Mouse (Mus musculus) lung, postnatal 10 days (tissue): ENCODE data around the gene Hmbs.
A peak's percentile ranks its signal among the peaks of the same experiment; 100 is the strongest.
"Not testable (repeated sequence)": the region's sequence is repeated elsewhere in the genome, so short reads cannot be mapped to it uniquely, and the experiment has no call there.

ENCODE experiments used
- DNase-seq: peaks from one replicate; pipeline ENCODE4 v3.0.0; 2021

Gene Hmbs

GRCm38 (mm10) chr9:44343290-44343689 lies 738 bp downstream of the Hmbs start:
- no peak for DNase-seq

- DNase-seq, result no peak
Observed at GRCm38 (mm10) chr9:44342605-44343004, 1.4 kb downstream of the Hmbs start.

GRCm38 (mm10) chr9:44342173-44342572 lies 1.9 kb downstream of the Hmbs start:
- DNase-seq, result no peak

- DNase-seq, result no peak
Observed at GRCm38 (mm10) chr9:44341487-44341886, 2.5 kb downstream of the Hmbs start.

GRCm38 (mm10) chr9:44338574-44338973 lies 5.5 kb downstream of the Hmbs start:
- no peak for DNase-seq

GRCm38 (mm10) chr9:44337436-44338169 lies 6.4 kb downstream of the Hmbs start:
- DNase-seq, result no peak

GRCm38 (mm10) chr9:44336964-44337363 lies 7.1 kb downstream of the Hmbs start:
- no peak for DNase-seq

GRCm38 (mm10) chr9:44336513-44336912 lies 7.5 kb downstream of the Hmbs start:
- not testable (repeated sequence) for DNase-seq

GRCm38 (mm10) chr9:44336093-44336406 lies 8.0 kb downstream of the Hmbs start:
- no peak for DNase-seq

GRCm38 (mm10) chr9:44335331-44336092 lies 8.5 kb downstream of the Hmbs start:
- DNase-seq, result no peak

GRCm38 (mm10) chr9:44334396-44335330 lies 9.4 kb downstream of the Hmbs start, which contains the start of gene H2afx:
Gene H2afx, plus strand, starts transcription at chr9:44334694.
- DNase-seq, result peak; percentile 99

- no peak for DNase-seq
Observed at GRCm38 (mm10) chr9:44332918-44333638, 10.9 kb downstream of the Hmbs start.

GRCm38 (mm10) chr9:44330736-44331135 lies 13.3 kb downstream of the Hmbs start:
- no peak for DNase-seq

- DNase-seq, result no peak
Observed at GRCm38 (mm10) chr9:44327926-44328325, 16.1 kb downstream of the Hmbs start.

GRCm38 (mm10) chr9:44327064-44327711 lies 16.8 kb downstream of the Hmbs start:
- DNase-seq, result peak; percentile 63

- DNase-seq, result peak; percentile 91
Observed at GRCm38 (mm10) chr9:44326371-44327063, 17.5 kb downstream of the Hmbs start.

- DNase-seq, result no peak
Observed at GRCm38 (mm10) chr9:44325768-44326370, 18.2 kb downstream of the Hmbs start, which contains the start of gene Dpagt1. Gene Dpagt1, plus strand, starts transcription at chr9:44326019.

GRCm38 (mm10) chr9:44325032-44325767 lies 18.8 kb downstream of the Hmbs start:
- not testable (repeated sequence) for DNase-seq

- DNase-seq, result no peak
Observed at GRCm38 (mm10) chr9:44324147-44324546, 19.9 kb downstream of the Hmbs start.

- DNase-seq, result not testable (repeated sequence)
Observed at GRCm38 (mm10) chr9:44323656-44324055, 20.4 kb downstream of the Hmbs start.
